Comparison of ENCODE assay signal across 36 mouse cellular contexts in genomic region chr2:181249217-181249616, GRCm38 (mm10). TPM values are rescaled to one million over a fixed set of nuclear protein-coding genes. Genes with fewer than 3 reads are reported as not detected.
DNase-seq lines count a peak whose midpoint lies in the region; ATAC-seq lines count a peak whose summit lies in the region.
"Had no signal": no experiment of that assay in that cellular context is flagged by ENCODE, and none has a peak within 500 bp of the region (broad histone marks: within the 10 kb centered on the region; RNA-seq: fewer than 3 reads in every experiment).

No protein-coding gene starts in this region.

- ATAC-seq in intestine, embryonic 15.5 days, result peak; percentile 88
- 0 out of 2 replicates have a peak, but pooled peaks have one; percentile 29 for ATAC-seq in liver, embryonic 11.5 days (replicated peaks; ENCODE audit: low FRiP score)
- peak; percentile 78 for ATAC-seq in liver, embryonic 16.5 days (ENCODE audit: low read depth)
- ATAC-seq: forebrain, embryonic 13.5 days; hindbrain, embryonic 16.5 days; midbrain, embryonic 13.5 days; Patski had no signal

- peak overlapping the region; percentile 22; the same call in 1 of the 2 replicates for H3K4me2 ChIP-seq in intestine, embryonic 15.5 days (replicated peaks)
- 0 out of 2 replicates have a peak overlapping the region, but pooled peaks have one; percentile 4 for H3K4me2 ChIP-seq in liver, embryonic 11.5 days
- H3K4me2 ChIP-seq in liver, embryonic 16.5 days (ENCODE audit: low read depth, low read length), result no peak overlapping the region
- H3K4me2 ChIP-seq: forebrain, embryonic 13.5 days; heart, embryonic 13.5 days; limb, embryonic 12.5 days; midbrain, embryonic 13.5 days; neural tube, embryonic 13.5 days had no signal

- H3K4me3 ChIP-seq in intestine, embryonic 15.5 days (replicated peaks), result no peak overlapping the region
- H3K4me3 ChIP-seq in liver, embryonic 11.5 days (ENCODE audit: low read depth, low read length), result no peak overlapping the region
- H3K4me3 ChIP-seq in liver, embryonic 16.5 days (ENCODE audit: low read depth, low read length), result no peak overlapping the region
- H3K4me3 ChIP-seq: forebrain, embryonic 13.5 days; heart, adult 2 months; heart, embryonic 13.5 days; hindbrain, embryonic 10.5 days; limb, embryonic 12.5 days; midbrain, embryonic 13.5 days; neural tube, embryonic 13.5 days had no signal

- peaks cover 16% of the 10 kb centered on the region; the same call in 1 of the 2 replicates for H3K36me3 ChIP-seq in intestine, embryonic 15.5 days
- peaks cover 16% of the 10 kb centered on the region for H3K36me3 ChIP-seq in liver, embryonic 11.5 days (ENCODE audit: control insufficient read depth, insufficient read depth, low read length)
- peaks cover 17% of the 10 kb centered on the region for H3K36me3 ChIP-seq in liver, embryonic 16.5 days (ENCODE audit: control insufficient read depth, insufficient read depth)

- no peaks in the 10 kb centered on the region for H3K27me3 ChIP-seq in intestine, embryonic 15.5 days (replicated peaks)
- no peaks in the 10 kb centered on the region for H3K27me3 ChIP-seq in liver, embryonic 11.5 days (replicated peaks; ENCODE audit: control insufficient read depth, insufficient read depth, low read length)
- no peaks in the 10 kb centered on the region for H3K27me3 ChIP-seq in liver, embryonic 16.5 days (ENCODE audit: control insufficient read depth, insufficient read depth, low read depth, low read length)
- H3K27me3 ChIP-seq: forebrain, embryonic 13.5 days; heart, embryonic 13.5 days; limb, embryonic 12.5 days; midbrain, embryonic 13.5 days; neural tube, embryonic 13.5 days; Patski had no signal

- peak overlapping the region; percentile 66; the same call in 1 of the 2 replicates for H3K27ac ChIP-seq in intestine, embryonic 15.5 days
- H3K27ac ChIP-seq in liver, embryonic 11.5 days (ENCODE audit: low read depth, low read length), result no peak overlapping the region
- H3K27ac ChIP-seq in liver, embryonic 16.5 days (ENCODE audit: low read length), result peak overlapping the region; percentile 66
- H3K27ac ChIP-seq: forebrain, embryonic 13.5 days; heart, adult 2 months; heart, embryonic 13.5 days; hindbrain, embryonic 10.5 days; limb, embryonic 12.5 days; macrophage; midbrain, embryonic 13.5 days; neural tube, embryonic 13.5 days had no signal

- H3K9ac ChIP-seq in intestine, embryonic 15.5 days, result no peak overlapping the region
- H3K9ac ChIP-seq in liver, embryonic 11.5 days (ENCODE audit: low read depth, low read length), result no peak overlapping the region
- no peak overlapping the region for H3K9ac ChIP-seq in liver, embryonic 16.5 days (ENCODE audit: low read depth, low read length)
- H3K9ac ChIP-seq: forebrain, embryonic 13.5 days; heart, embryonic 13.5 days; limb, embryonic 12.5 days; midbrain, embryonic 13.5 days; neural tube, embryonic 13.5 days had no signal

- DNase-seq in liver, embryonic 11.5 days (ENCODE audit: low spot score), result no peak
- DNase-seq in yolk sac, embryonic 10.5 days (ENCODE audit: low spot score), result peak; percentile 71
- no peak for DNase-seq in right cerebral cortex, postnatal 4 days
- no peak for DNase-seq in frontal cortex, adult 2 months (ENCODE audit: extremely low spot score in 1 of 2, low spot score in 1 of 2)
- no peak for DNase-seq in adrenal gland, postnatal 14 days
- DNase-seq: adrenal gland, postnatal 25 days; cerebellum, adult 2 months; cerebellum, postnatal 25 days; gastrocnemius, postnatal 36 days; heart, adult 2 months; heart, postnatal 10 days; kidney, adult 11 months; kidney, postnatal 14 days; lung, adult 2 months; lung, postnatal 10 days; thymus, postnatal 25 days had no signal

- no peaks in the 10 kb centered on the region for H3K9me3 ChIP-seq in intestine, embryonic 15.5 days
- H3K9me3 ChIP-seq in liver, embryonic 11.5 days (ENCODE audit: control insufficient read depth, low read length), result no peaks in the 10 kb centered on the region
- no peaks in the 10 kb centered on the region for H3K9me3 ChIP-seq in liver, embryonic 16.5 days (replicated peaks; ENCODE audit: control insufficient read depth, low read length)
- H3K9me3 ChIP-seq: forebrain, embryonic 13.5 days; heart, embryonic 13.5 days; hindbrain, embryonic 10.5 days; limb, embryonic 12.5 days; midbrain, embryonic 13.5 days; neural tube, embryonic 13.5 days had no signal

- no peaks in the 10 kb centered on the region; the same call in 1 of the 2 replicates for H3K4me1 ChIP-seq in intestine, embryonic 15.5 days (replicated peaks)
- no peaks in the 10 kb centered on the region for H3K4me1 ChIP-seq in liver, embryonic 11.5 days (replicated peaks; ENCODE audit: control insufficient read depth, insufficient read depth, low read length)
- peaks cover 4% of the 10 kb centered on the region for H3K4me1 ChIP-seq in liver, embryonic 16.5 days (ENCODE audit: control insufficient read depth, low read depth, low read length)
- H3K4me1 ChIP-seq: forebrain, embryonic 13.5 days; heart, embryonic 13.5 days; limb, embryonic 12.5 days; midbrain, embryonic 13.5 days; neural tube, embryonic 13.5 days had no signal

- 63% methylated on average over 10 of the region's 10 CpGs for WGBS in intestine, embryonic 15.5 days
- 74% methylated on average over 10 of the region's 10 CpGs for WGBS in liver, embryonic 11.5 days
- 61% methylated on average over 10 of the region's 10 CpGs for WGBS in liver, embryonic 16.5 days (ENCODE audit: insufficient replicate concordance)

RNA-seq across cellular contexts. Expression of gene Helz2, which starts 7.4 kb away (rescaled TPM):
- 2.2 and 2.8 TPM in 2 replicates for polyA plus RNA-seq in intestine, embryonic 15.5 days (2015; fragmentation: Nextera tagmentation; extraction: Ambion mirVana)
- 2.4 and 2.6 TPM in 2 replicates for polyA plus RNA-seq in liver, embryonic 11.5 days (2014; fragmentation: Nextera tagmentation; extraction: Ambion mirVana)
- 2.6 and 3.2 TPM in 2 replicates for polyA plus RNA-seq in liver, embryonic 16.5 days (2015; fragmentation: Nextera tagmentation; extraction: Ambion mirVana)
- polyA plus RNA-seq in frontal cortex, adult 2 months (2012; rRNA removed), result 3.0 TPM in 2 replicates
- total RNA-seq in adrenal gland, postnatal 14 days (2021), result 19.2 and 23.9 TPM in 2 replicates

RNA-seq across cellular contexts. Expression of gene Fndc11, which starts 29.4 kb away (rescaled TPM):
- polyA plus RNA-seq in intestine, embryonic 15.5 days (2015; fragmentation: Nextera tagmentation; extraction: Ambion mirVana), result not detected in 2 replicates
- polyA plus RNA-seq in liver, embryonic 11.5 days (2014; fragmentation: Nextera tagmentation; extraction: Ambion mirVana), result 0.34 TPM in 1 of 2 replicates, not detected in the other
- 0.15 and 0.33 TPM in 2 replicates for polyA plus RNA-seq in liver, embryonic 16.5 days (2015; fragmentation: Nextera tagmentation; extraction: Ambion mirVana)
- polyA plus RNA-seq in frontal cortex, adult 2 months (2012; rRNA removed), result 0.13 and 0.14 TPM in 2 replicates
- not detected in 2 replicates for total RNA-seq in adrenal gland, postnatal 14 days (2021)
- total RNA-seq: gastrocnemius, adult 18-20 months; gastrocnemius, postnatal 36 days; heart, adult 2 months; layer of hippocampus, postnatal 10 days; left cerebral cortex, adult 18-20 months; megakaryocyte-erythroid progenitor cell, adult 5-6 weeks; MEL had no signal
- polyA plus RNA-seq: cerebellum, adult 2 months; embryonic facial prominence, embryonic 11.5 days; macrophage; neural tube, embryonic 13.5 days; Patski had no signal

RNA-seq across cellular contexts. Expression of gene Srms, which starts 36.2 kb away (rescaled TPM):
- 0.05 TPM in 1 of 2 replicates, not detected in the other for polyA plus RNA-seq in intestine, embryonic 15.5 days (2015; fragmentation: Nextera tagmentation; extraction: Ambion mirVana)
- polyA plus RNA-seq in liver, embryonic 11.5 days (2014; fragmentation: Nextera tagmentation; extraction: Ambion mirVana), result 0.23 TPM in 1 of 2 replicates, not detected in the other
- polyA plus RNA-seq in liver, embryonic 16.5 days (2015; fragmentation: Nextera tagmentation; extraction: Ambion mirVana), result 0.51 and 0.54 TPM in 2 replicates
- polyA plus RNA-seq in frontal cortex, adult 2 months (2012; rRNA removed), result 0.44 and 0.50 TPM in 2 replicates
- total RNA-seq in adrenal gland, postnatal 14 days (2021), result 0.56 and 0.60 TPM in 2 replicates
- total RNA-seq: megakaryocyte-erythroid progenitor cell, adult 5-6 weeks; MEL had no signal
- polyA plus RNA-seq: embryonic facial prominence, embryonic 11.5 days; hindbrain, embryonic 10.5 days; macrophage; midbrain, embryonic 13.5 days; Patski; stomach, embryonic 14.5 days had no signal

RNA-seq across cellular contexts. Expression of gene Gmeb2, which starts 38.6 kb away (rescaled TPM):
- 11.3 and 13.2 TPM in 2 replicates for polyA plus RNA-seq in intestine, embryonic 15.5 days (2015; fragmentation: Nextera tagmentation; extraction: Ambion mirVana)
- 14.7 and 16.4 TPM in 2 replicates for polyA plus RNA-seq in liver, embryonic 11.5 days (2014; fragmentation: Nextera tagmentation; extraction: Ambion mirVana)
- polyA plus RNA-seq in liver, embryonic 16.5 days (2015; fragmentation: Nextera tagmentation; extraction: Ambion mirVana), result 9.4 and 9.8 TPM in 2 replicates
- 20.8 and 21.7 TPM in 2 replicates for polyA plus RNA-seq in frontal cortex, adult 2 months (2012; rRNA removed)
- total RNA-seq in adrenal gland, postnatal 14 days (2021), result 16.4 and 17.9 TPM in 2 replicates

RNA-seq across cellular contexts. Expression of gene Ptk6, which starts 46.6 kb away (rescaled TPM):
- 0.14 and 0.21 TPM in 2 replicates for polyA plus RNA-seq in intestine, embryonic 15.5 days (2015; fragmentation: Nextera tagmentation; extraction: Ambion mirVana)
- polyA plus RNA-seq in liver, embryonic 11.5 days (2014; fragmentation: Nextera tagmentation; extraction: Ambion mirVana), result not detected in 2 replicates
- polyA plus RNA-seq in liver, embryonic 16.5 days (2015; fragmentation: Nextera tagmentation; extraction: Ambion mirVana), result 0.15 and 0.27 TPM in 2 replicates
- polyA plus RNA-seq in frontal cortex, adult 2 months (2012; rRNA removed), result 0.04 and 0.08 TPM in 2 replicates
- total RNA-seq in adrenal gland, postnatal 14 days (2021), result 0.11 TPM in 1 of 2 replicates, not detected in the other
- total RNA-seq: adrenal gland, postnatal 25 days; gastrocnemius, adult 18-20 months; gastrocnemius, postnatal 36 days; heart, postnatal 10 days; layer of hippocampus, adult 18-20 months; layer of hippocampus, postnatal 10 days; left cerebral cortex, adult 18-20 months; megakaryocyte-erythroid progenitor cell, adult 5-6 weeks; MEL had no signal
- polyA plus RNA-seq: embryonic facial prominence, embryonic 11.5 days; forebrain, embryonic 13.5 days; heart, adult 2 months; hindbrain, embryonic 10.5 days; hindbrain, embryonic 16.5 days; kidney, embryonic 14.5 days; limb, embryonic 12.5 days; macrophage; midbrain, embryonic 13.5 days; neural tube, embryonic 13.5 days; Patski; stomach, embryonic 14.5 days had no signal

Comparison
In these comparisons a context has a peak if more than half of its experiments do, and no peak if none do; other contexts are left out.
1. ATAC-seq: peak in every context shown above with its lines; median percentile 88 in intestine, embryonic 15.5 days; 78 in liver, embryonic 16.5 days; 29 in liver, embryonic 11.5 days.